Mouse (Mus musculus) liver, embryonic 14 days (tissue): Measurements from ENCODE around the gene Mrpl58. TPM values are rescaled to one million over a fixed set of nuclear protein-coding genes. Genes with fewer than 3 reads are reported as not detected.

Experiments used
- polyA plus RNA-seq: library from polyadenylated mRNA; depleted of rRNA; stranded (reverse); fragments of >200 nt; gene quantifications from 2 replicates; pipeline ENCODE4 v1.2.3, GENCODE M21; 2012; rRNA removed

Gene Mrpl58
- 38.7 and 39.5 TPM in 2 replicates for polyA plus RNA-seq

DNA sequence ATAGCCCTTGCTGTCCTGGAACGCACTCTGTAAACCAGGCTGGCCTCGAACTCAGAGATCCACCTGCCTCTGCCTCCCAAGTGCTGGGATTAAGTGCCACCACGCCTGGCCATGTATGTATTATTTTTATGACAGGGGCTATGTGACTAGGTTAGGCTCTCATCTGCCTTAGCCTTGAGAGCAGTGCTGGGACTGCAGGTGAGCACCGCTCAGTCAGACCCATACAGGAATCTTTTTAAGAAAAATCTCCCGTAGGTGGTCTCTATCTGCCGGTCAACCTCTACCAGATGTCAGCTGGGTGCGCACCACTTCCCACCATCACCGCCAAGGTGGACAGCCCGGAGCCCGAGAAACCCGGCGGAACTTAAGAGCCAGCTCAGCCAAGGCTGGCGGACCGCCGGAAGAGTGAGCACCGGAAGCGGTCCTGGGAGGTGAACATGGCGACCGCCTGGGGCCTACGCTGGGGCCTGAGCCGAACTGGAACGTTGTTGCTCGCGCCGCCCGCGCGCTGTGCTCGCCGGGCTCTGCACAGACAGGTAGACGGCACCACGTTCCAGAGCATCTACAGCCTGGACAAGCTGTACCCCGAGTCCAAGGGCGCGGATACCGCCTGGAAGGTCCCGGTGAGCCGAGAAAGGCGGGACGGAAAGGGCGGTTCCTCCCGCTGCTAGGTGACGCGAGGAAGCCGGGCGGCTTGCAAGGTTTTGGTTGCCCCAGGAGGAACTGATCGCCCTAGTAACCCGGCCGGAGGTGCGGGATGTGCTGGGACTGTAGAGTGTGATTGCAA, at the start of gene Mrpl58:
TSS of gene Mrpl58 (plus strand) at position 415 of the 787 bp plus-strand sequence.

GRCm38 (mm10) chr11:115367395-115367944, 36.1 kb upstream of the Mrpl58 start, which contains the start of gene Hid1:
Hid1 (minus strand) TSS chr11:115367756.

GRCm38 (mm10) chr11:115381743-115382539, 21.6 kb upstream of the Mrpl58 start, which contains the start of gene Cdr2l:
Cdr2l (plus strand) TSS chr11:115381916.

GRCm38 (mm10) chr11:115419531-115420237, 16.1 kb downstream of the Mrpl58 start, which contains the start of the genes Atp5h and Kctd2:
Atp5h (minus strand) TSS chr11:115419962.
Kctd2 (plus strand) TSS chr11:115420128.

DNA sequence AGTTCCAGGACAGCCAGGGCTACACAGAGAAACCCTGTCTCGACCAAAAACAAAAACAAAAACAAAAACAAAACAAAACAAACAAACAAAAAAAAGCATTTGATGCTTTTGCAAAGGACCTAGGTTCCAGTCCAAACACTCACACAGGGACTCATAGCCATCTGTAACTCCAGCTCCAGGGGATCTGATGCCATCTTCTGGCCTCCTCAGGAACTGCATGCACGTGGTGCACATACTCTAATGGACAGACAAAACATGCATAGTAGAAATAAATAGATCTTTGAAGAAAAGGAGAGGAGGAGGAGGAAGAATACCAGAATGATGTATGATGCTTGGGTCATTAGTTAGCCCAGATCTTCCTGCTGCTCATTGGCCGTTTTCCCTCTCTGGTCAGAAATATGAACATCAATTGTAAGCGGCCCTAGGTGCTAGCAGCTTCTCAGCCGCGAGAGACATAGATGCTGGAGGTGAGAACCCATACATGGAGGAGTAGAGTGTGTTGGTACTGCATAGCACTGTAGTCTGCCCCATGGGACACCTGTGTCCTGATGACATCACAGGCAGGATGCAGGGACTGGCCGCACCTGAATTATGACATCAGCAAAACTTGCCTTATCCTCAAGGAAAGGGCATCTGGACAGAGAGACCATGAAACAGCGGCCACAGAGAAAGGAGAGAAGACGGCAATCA, 36.5 kb downstream of the Mrpl58 start, which contains the start of gene Trim80:
TSS of gene Trim80 (plus strand) at position 640 of the 690 bp plus-strand sequence.

Other genes with a start within 250 kb of the Mrpl58 start
- 37.4 and 43.9 TPM in 2 replicates for gene Slc9a3r1, start 240.4 kb upstream of the Mrpl58 start, polyA plus RNA-seq
- 1.2 and 1.7 TPM in 2 replicates for gene Tmem104, start 216.3 kb upstream of the Mrpl58 start, polyA plus RNA-seq
- 7.6 and 9.0 TPM in 2 replicates for gene Nat9, start 215.9 kb upstream of the Mrpl58 start, polyA plus RNA-seq
- gene Grin2c, start 136.5 kb upstream of the Mrpl58 start, polyA plus RNA-seq: 0.12 and 0.20 TPM in 2 replicates
- gene Fdxr, start 126.7 kb upstream of the Mrpl58 start, polyA plus RNA-seq: 12.0 and 14.4 TPM in 2 replicates
- gene Fads6, start 106.1 kb upstream of the Mrpl58 start, polyA plus RNA-seq: 6.1 and 6.9 TPM in 2 replicates
- gene Otop2, start 96.6 kb upstream of the Mrpl58 start, polyA plus RNA-seq: not detected in 2 replicates
- gene Ush1g, start 81.7 kb upstream of the Mrpl58 start, polyA plus RNA-seq: 0.05 and 0.07 TPM in 2 replicates
- gene Otop3, start 69.0 kb upstream of the Mrpl58 start, polyA plus RNA-seq: not detected in 2 replicates
- gene Hid1, start 36.0 kb upstream of the Mrpl58 start, polyA plus RNA-seq: 0.57 and 0.70 TPM in 2 replicates
- 1.4 and 1.5 TPM in 2 replicates for gene Cdr2l, start 21.8 kb upstream of the Mrpl58 start, polyA plus RNA-seq
- 362 and 391 TPM in 2 replicates for gene Atp5h, start 16.2 kb downstream of the Mrpl58 start, polyA plus RNA-seq
- 6.4 and 6.8 TPM in 2 replicates for gene Kctd2, start 16.4 kb downstream of the Mrpl58 start, polyA plus RNA-seq
- gene Trim80, start 36.8 kb downstream of the Mrpl58 start, polyA plus RNA-seq: 0.05 TPM in 2 replicates
- gene Slc16a5, start 58.7 kb downstream of the Mrpl58 start, polyA plus RNA-seq: 0.05 TPM in 1 of 2 replicates, not detected in the other
- 1.8 and 2.2 TPM in 2 replicates for gene Armc7, start 71.9 kb downstream of the Mrpl58 start, polyA plus RNA-seq
- gene Nt5c, start 88.1 kb downstream of the Mrpl58 start, polyA plus RNA-seq: 26.9 and 30.1 TPM in 2 replicates
- 141 and 165 TPM in 2 replicates for gene Jpt1, start 110.6 kb downstream of the Mrpl58 start, polyA plus RNA-seq
- 206 and 228 TPM in 2 replicates for gene Sumo2, start 132.5 kb downstream of the Mrpl58 start, polyA plus RNA-seq
- 103 and 121 TPM in 2 replicates for gene Nup85, start 160.7 kb downstream of the Mrpl58 start, polyA plus RNA-seq
- gene Mrps7, start 200.2 kb downstream of the Mrpl58 start, polyA plus RNA-seq: 23.4 and 26.4 TPM in 2 replicates
- gene Gga3, start 200.3 kb downstream of the Mrpl58 start, polyA plus RNA-seq: 8.0 and 9.9 TPM in 2 replicates
- 23.5 and 27.8 TPM in 2 replicates for gene Mif4gd, start 209.2 kb downstream of the Mrpl58 start, polyA plus RNA-seq
- gene Slc25a19, start 224.5 kb downstream of the Mrpl58 start, polyA plus RNA-seq: 9.3 and 9.9 TPM in 2 replicates